Mouse (Mus musculus) kidney, adult 2 months (tissue): ENCODE measurements around the gene Gm21964. TPM values are rescaled to one million over a fixed set of nuclear protein-coding genes. Genes with fewer than 3 reads are reported as not detected.

Experiments used
- DNase-seq: peaks from one replicate; pipeline ENCODE4 v3.0.0; 2021
- H3K27ac ChIP-seq: fragments of 200-500 bp; 2 replicates; pipeline ENCODE4 v1.5.1; 2012; ENCODE audit warnings: low read depth, low read length, control low read depth, inconsistent platforms; ENCODE audit not compliant: insufficient read depth
- H3K27me3 ChIP-seq: fragments of 200-500 bp; replicated peaks from 2 replicates; pipeline ENCODE4 v1.6.1; 2012; ENCODE audit warnings: mild to moderate bottlenecking, moderate library complexity, low read length, inconsistent platforms; ENCODE audit not compliant: control insufficient read depth, insufficient read depth
- H3K36me3 ChIP-seq: fragments of 200-500 bp; 2 replicates; pipeline ENCODE4 v1.6.1; 2012; ENCODE audit warnings: mild to moderate bottlenecking, moderate library complexity, low read length, inconsistent platforms; ENCODE audit not compliant: control insufficient read depth, insufficient read depth
- H3K4me1 ChIP-seq: fragments of 200-500 bp; 2 replicates; pipeline ENCODE4 v1.6.1; 2011; ENCODE audit warnings: low read length; ENCODE audit not compliant: control insufficient read depth, insufficient read depth
- H3K4me3 ChIP-seq: fragments of 200-500 bp; 2 replicates; pipeline ENCODE4 v1.5.1; 2011; ENCODE audit warnings: mild to moderate bottlenecking, low read depth, low read length, control low read depth; ENCODE audit not compliant: insufficient read depth
- CTCF ChIP-seq: fragments of 200-500 bp; conservative IDR thresholded peaks from 2 replicates; pipeline ENCODE4 v1.5.1; 2011; ENCODE audit warnings: low read depth, mild to moderate bottlenecking, control low read depth, low read length, moderate library complexity, mixed read lengths; ENCODE audit not compliant: insufficient read depth, insufficient read length
- POLR2A ChIP-seq: fragments of 200-500 bp; IDR thresholded peaks from one replicate; pipeline ENCODE4 v1.6.1; 2011; ENCODE audit warnings: low read depth, low read length, control low read depth
- WGBS: fragments of 180-500 bp; shearing (Covaris S2); methylation state at CpG from one replicate; pipeline ENCODE4 v1.1.7; 2018; 5-methylcytosine and 5-hydroxymethylcytosine counted together
- polyA plus RNA-seq: library from polyadenylated mRNA; depleted of rRNA; stranded (reverse); fragments of >200 nt; gene quantifications from 2 replicates; pipeline ENCODE4 v1.2.3, GENCODE M21; 2012; rRNA removed

The Gm21964 gene
- not detected in 2 replicates for polyA plus RNA-seq

- 77% methylated on average over 12 of the region's 12 CpGs for WGBS
- DNase-seq: no peak
- H3K27ac ChIP-seq: no peak within 1 kb of the TSS
- H3K4me3 ChIP-seq: no peak within 1 kb of the TSS
- no peaks in the 10 kb centered on the region for H3K36me3 ChIP-seq
- no peak for TF ChIP-seq POLR2A
- no peak for TF ChIP-seq CTCF
- H3K4me1 ChIP-seq: no peaks in the 10 kb centered on the region
- no peaks in the 10 kb centered on the region for H3K27me3 ChIP-seq
Observed at GRCm38 (mm10) chr8:110100907-110101306, at the start of gene Gm21964. Gene Gm21964 (plus strand): TSS chr8:110101207.

- 79% methylated on average over 6 of the region's 6 CpGs for WGBS
- H3K36me3 ChIP-seq: no peaks in the 10 kb centered on the region
- no peaks in the 10 kb centered on the region for H3K4me1 ChIP-seq
- no peak for DNase-seq
- H3K27ac ChIP-seq: no peak overlapping the region
- H3K4me3 ChIP-seq: no peak overlapping the region
- no peak for TF ChIP-seq CTCF
- no peak for TF ChIP-seq POLR2A
- no peaks in the 10 kb centered on the region for H3K27me3 ChIP-seq
Observed at GRCm38 (mm10) chr8:110051208-110051607, 49.8 kb upstream of the Gm21964 start.

GRCm38 (mm10) chr8:110058207-110058606, 42.8 kb upstream of the Gm21964 start:
- DNase-seq: no peak
- no peaks in the 10 kb centered on the region for H3K36me3 ChIP-seq
- H3K4me1 ChIP-seq: no peaks in the 10 kb centered on the region
- H3K4me3 ChIP-seq: no peak overlapping the region
- no peaks in the 10 kb centered on the region for H3K27me3 ChIP-seq
- TF ChIP-seq POLR2A (no peak), CTCF (no peak)
- H3K27ac ChIP-seq: no peak overlapping the region
- WGBS: 47% methylated on average over 8 of the region's 8 CpGs

- no peaks in the 10 kb centered on the region for H3K36me3 ChIP-seq
- no peak overlapping the region for H3K4me3 ChIP-seq
- no peak overlapping the region for H3K27ac ChIP-seq
- TF ChIP-seq POLR2A (no peak), CTCF (no peak)
- WGBS: 43% methylated on average over 9 of the region's 9 CpGs
- H3K4me1 ChIP-seq: no peaks in the 10 kb centered on the region
- DNase-seq: peak; percentile 18
- no peaks in the 10 kb centered on the region for H3K27me3 ChIP-seq
Observed at GRCm38 (mm10) chr8:110064161-110064560, 36.8 kb upstream of the Gm21964 start.

- Histone ChIP-seq H3K36me3 (no peaks in the 10 kb centered on the region), H3K4me3 (no peak overlapping the region), H3K27me3 (no peaks in the 10 kb centered on the region), H3K4me1 (no peaks in the 10 kb centered on the region), H3K27ac (no peak overlapping the region)
- DNase-seq: no peak
- WGBS: 87% methylated on average over 18 of the region's 18 CpGs
- no peak for TF ChIP-seq CTCF
Observed at GRCm38 (mm10) chr8:110064606-110065365, 36.2 kb upstream of the Gm21964 start.

- Histone ChIP-seq H3K36me3 (no peaks in the 10 kb centered on the region), H3K4me1 (no peaks in the 10 kb centered on the region), H3K4me3 (no peak overlapping the region), H3K27ac (no peak overlapping the region), H3K27me3 (no peaks in the 10 kb centered on the region)
- 89% methylated on average over 4 of the region's 4 CpGs for WGBS
- TF ChIP-seq POLR2A (no peak), CTCF (no peak)
- no peak for DNase-seq
Observed at GRCm38 (mm10) chr8:110065676-110066075, 35.3 kb upstream of the Gm21964 start.

GRCm38 (mm10) chr8:110069706-110070105, 31.3 kb upstream of the Gm21964 start:
- no peak overlapping the region for H3K4me3 ChIP-seq
- no peaks in the 10 kb centered on the region for H3K27me3 ChIP-seq
- H3K27ac ChIP-seq: no peak overlapping the region
- TF ChIP-seq POLR2A (no peak), CTCF (no peak)
- DNase-seq: no peak
- WGBS: 86% methylated on average over 4 of the region's 4 CpGs
- H3K4me1 ChIP-seq: no peaks in the 10 kb centered on the region
- no peaks in the 10 kb centered on the region for H3K36me3 ChIP-seq
